Mouse (Mus musculus): ENCODE results near the gene Usp38. TPM values are rescaled to one million over a fixed set of nuclear protein-coding genes. Genes with fewer than 3 reads are reported as not detected.

The Usp38 gene
- polyA plus RNA-seq (2017; shearing (Covaris generic)), result 98.4 TPM

DNA sequence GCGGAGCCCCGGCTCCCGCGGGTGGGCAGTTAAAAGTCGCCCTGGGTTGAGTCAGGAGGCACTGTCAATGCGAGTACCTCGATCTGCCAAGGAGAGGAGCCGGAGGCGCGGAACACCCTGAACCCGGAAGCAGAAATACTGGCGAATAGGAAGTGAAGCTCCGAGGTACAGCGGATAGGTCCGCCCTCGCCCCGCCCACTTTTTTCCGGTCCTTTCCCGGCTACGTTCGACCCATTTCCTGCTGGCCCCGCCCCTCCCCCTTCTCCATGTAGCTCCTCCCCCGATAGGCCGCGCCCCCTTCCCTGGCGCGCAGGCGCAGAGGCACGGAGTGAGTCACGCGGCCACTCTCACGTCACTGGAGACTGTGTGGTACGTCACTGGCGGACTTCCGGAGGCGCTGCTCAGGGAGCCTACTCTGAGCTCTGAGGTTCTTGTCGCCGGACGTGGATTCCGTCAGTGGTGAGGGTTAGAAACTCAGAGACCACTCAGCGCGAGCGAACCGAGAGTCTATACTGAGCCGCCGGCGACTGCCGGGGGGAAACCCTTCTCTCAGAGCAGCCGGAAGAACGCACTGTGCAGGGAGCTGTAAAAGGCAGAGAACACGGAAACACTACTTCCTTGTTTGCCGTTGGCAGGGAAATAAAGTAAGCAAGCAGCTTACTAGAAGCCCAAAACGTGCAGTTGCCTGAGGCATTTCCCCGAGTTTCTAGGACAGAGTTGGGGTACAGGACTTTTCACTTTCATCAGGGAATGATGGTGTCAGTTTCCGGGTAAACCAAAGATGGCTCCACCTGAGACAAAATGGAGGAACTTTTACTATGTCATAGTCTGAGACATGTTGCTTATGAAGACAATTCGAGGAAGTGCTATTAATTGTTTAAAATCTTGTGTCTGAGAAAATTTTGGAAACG lies at the start of gene Usp38:
Gene Usp38, minus strand, starts transcription at position 140 of the 911 bp plus-strand sequence.

Other genes starting within 250 kb of the Usp38 start
- not detected for gene Gab1, start 134.4 kb downstream of the Usp38 start, polyA plus RNA-seq (2017; shearing (Covaris generic))

Data from naive thymus-derived CD4-positive, alpha-beta T cell, adult 5 months (primary cell).